Mouse (Mus musculus): ENCODE measurements at regions not wholly inside any gene's neighbourhood (a gene's known extent, or its start where the extent isn't known, plus 50 kb on each side); places are given as distances from the start of the nearest gene placed in this dataset.

- WGBS = 58% methylated on average over 1 of the region's 1 CpGs
- no peak for ATAC-seq (ENCODE audit: insufficient number of reproducible peaks, insufficient read depth, low FRiP score, low read depth)
- Histone ChIP-seq H3K4me3 (ENCODE audit: control insufficient read depth in 1 of 2, insufficient read depth in 1 of 2, low read depth in 1 of 2, low read length in 2 of 2) (no peak overlapping the region), H3K27me3 (ENCODE audit: control insufficient read depth, insufficient read depth, low read length) (no peaks in the 10 kb centered on the region), H3K4me1 (ENCODE audit: control insufficient read depth in 2 of 2, insufficient read depth in 2 of 2, low read length in 2 of 2) (no peaks in the 10 kb centered on the region), H3K36me3 (ENCODE audit: control insufficient read depth, insufficient read depth, low read length) (no peaks in the 10 kb centered on the region), H3K27ac (replicated peaks in 1 of 2; ENCODE audit: control insufficient read depth in 1 of 2, insufficient read depth in 1 of 2, low read depth in 2 of 2, low read length in 2 of 2) (no peak overlapping the region), H3K9ac (ENCODE audit: low read length) (no peak overlapping the region), H3K4me2 (ENCODE audit: low read length) (no peak overlapping the region), H3K9me3 (ENCODE audit: control insufficient read depth, low read length) (no peaks in the 10 kb centered on the region)
These were observed 551.6 kb downstream of the Car8 start for GRCm38 (mm10) chr4:7687231-7687630.

- Histone ChIP-seq H3K36me3 (ENCODE audit: control insufficient read depth, insufficient read depth, low read length) (no peaks in the 10 kb centered on the region), H3K4me1 (ENCODE audit: control insufficient read depth in 2 of 2, insufficient read depth in 2 of 2, low read length in 2 of 2) (no peaks in the 10 kb centered on the region), H3K9ac (ENCODE audit: low read length) (no peak overlapping the region), H3K27ac (replicated peaks in 1 of 2; ENCODE audit: control insufficient read depth in 1 of 2, insufficient read depth in 1 of 2, low read depth in 2 of 2, low read length in 2 of 2) (no peak overlapping the region), H3K9me3 (ENCODE audit: control insufficient read depth, low read length) (0 out of 2 replicates have a peak, but pooled peaks cover 1% of the 10 kb centered on the region), H3K4me2 (ENCODE audit: low read length) (no peak overlapping the region), H3K4me3 (ENCODE audit: control insufficient read depth in 1 of 2, insufficient read depth in 1 of 2, low read depth in 1 of 2, low read length in 2 of 2) (no peak overlapping the region), H3K27me3 (ENCODE audit: control insufficient read depth, insufficient read depth, low read length) (no peaks in the 10 kb centered on the region)
- 85% methylated on average over 4 of the region's 4 CpGs for WGBS
- ATAC-seq (ENCODE audit: insufficient number of reproducible peaks, insufficient read depth, low FRiP score, low read depth) = no peak
These were observed 568.1 kb downstream of the Car8 start for GRCm38 (mm10) chr4:7670795-7671105.

GRCm38 (mm10) chr4:7669992-7670794 lies 568.6 kb downstream of the Car8 start:
- Histone ChIP-seq H3K4me1 (ENCODE audit: control insufficient read depth in 2 of 2, insufficient read depth in 2 of 2, low read length in 2 of 2) (no peaks in the 10 kb centered on the region), H3K9ac (ENCODE audit: low read length) (no peak overlapping the region), H3K27ac (replicated peaks in 1 of 2; ENCODE audit: control insufficient read depth in 1 of 2, insufficient read depth in 1 of 2, low read depth in 2 of 2, low read length in 2 of 2) (no peak overlapping the region), H3K27me3 (ENCODE audit: control insufficient read depth, insufficient read depth, low read length) (no peaks in the 10 kb centered on the region), H3K9me3 (ENCODE audit: control insufficient read depth, low read length) (no peaks in the 10 kb centered on the region), H3K4me2 (ENCODE audit: low read length) (no peak overlapping the region), H3K36me3 (ENCODE audit: control insufficient read depth, insufficient read depth, low read length) (no peaks in the 10 kb centered on the region), H3K4me3 (ENCODE audit: control insufficient read depth in 1 of 2, insufficient read depth in 1 of 2, low read depth in 1 of 2, low read length in 2 of 2) (no peak overlapping the region)
- no peak for ATAC-seq (ENCODE audit: insufficient number of reproducible peaks, insufficient read depth, low FRiP score, low read depth)
- 64% methylated on average over 4 of the region's 4 CpGs for WGBS

GRCm38 (mm10) chr4:7666935-7667594 lies 571.8 kb downstream of the Car8 start:
- no peaks in the 10 kb centered on the region for H3K27me3 ChIP-seq (ENCODE audit: control insufficient read depth, insufficient read depth, low read length)
- no peak for ATAC-seq (ENCODE audit: insufficient number of reproducible peaks, insufficient read depth, low FRiP score, low read depth)
- H3K4me2 ChIP-seq (ENCODE audit: low read length) = no peak overlapping the region
- no peak overlapping the region for H3K9ac ChIP-seq (ENCODE audit: low read length)
- 49% methylated on average over 7 of the region's 7 CpGs for WGBS
- H3K27ac ChIP-seq (replicated peaks in 1 of 2; ENCODE audit: control insufficient read depth in 1 of 2, insufficient read depth in 1 of 2, low read depth in 2 of 2, low read length in 2 of 2) = no peak overlapping the region
- H3K36me3 ChIP-seq (ENCODE audit: control insufficient read depth, insufficient read depth, low read length) = no peaks in the 10 kb centered on the region
- H3K9me3 ChIP-seq (ENCODE audit: control insufficient read depth, low read length) = no peaks in the 10 kb centered on the region
- H3K4me1 ChIP-seq (ENCODE audit: control insufficient read depth in 2 of 2, insufficient read depth in 2 of 2, low read length in 2 of 2) = no peaks in the 10 kb centered on the region
- H3K4me3 ChIP-seq (ENCODE audit: control insufficient read depth in 1 of 2, insufficient read depth in 1 of 2, low read depth in 1 of 2, low read length in 2 of 2) = no peak overlapping the region

GRCm38 (mm10) chr4:7642878-7643590 lies 595.8 kb downstream of the Car8 start:
- H3K9ac ChIP-seq (ENCODE audit: low read length) = no peak overlapping the region
- no peak for ATAC-seq (ENCODE audit: insufficient number of reproducible peaks, insufficient read depth, low FRiP score, low read depth)
- no peaks in the 10 kb centered on the region for H3K27me3 ChIP-seq (ENCODE audit: control insufficient read depth, insufficient read depth, low read length)
- WGBS = 78% methylated on average over 8 of the region's 8 CpGs
- no peaks in the 10 kb centered on the region for H3K4me1 ChIP-seq (ENCODE audit: control insufficient read depth in 2 of 2, insufficient read depth in 2 of 2, low read length in 2 of 2)
- H3K27ac ChIP-seq (replicated peaks in 1 of 2; ENCODE audit: control insufficient read depth in 1 of 2, insufficient read depth in 1 of 2, low read depth in 2 of 2, low read length in 2 of 2) = no peak overlapping the region
- H3K4me3 ChIP-seq (ENCODE audit: control insufficient read depth in 1 of 2, insufficient read depth in 1 of 2, low read depth in 1 of 2, low read length in 2 of 2) = no peak overlapping the region
- H3K9me3 ChIP-seq (ENCODE audit: control insufficient read depth, low read length) = no peaks in the 10 kb centered on the region
- no peaks in the 10 kb centered on the region for H3K36me3 ChIP-seq (ENCODE audit: control insufficient read depth, insufficient read depth, low read length)
- no peak overlapping the region for H3K4me2 ChIP-seq (ENCODE audit: low read length)

- Histone ChIP-seq H3K36me3 (ENCODE audit: control insufficient read depth, insufficient read depth, low read length) (no peaks in the 10 kb centered on the region), H3K27ac (replicated peaks in 1 of 2; ENCODE audit: control insufficient read depth in 1 of 2, insufficient read depth in 1 of 2, low read depth in 2 of 2, low read length in 2 of 2) (no peak overlapping the region), H3K4me3 (ENCODE audit: control insufficient read depth in 1 of 2, insufficient read depth in 1 of 2, low read depth in 1 of 2, low read length in 2 of 2) (no peak overlapping the region), H3K4me1 (ENCODE audit: control insufficient read depth in 2 of 2, insufficient read depth in 2 of 2, low read length in 2 of 2) (0 out of 4 replicates have a peak, but pooled peaks cover 0 to 3% of the 10 kb centered on the region in 2 experiments), H3K9ac (ENCODE audit: low read length) (no peak overlapping the region), H3K27me3 (ENCODE audit: control insufficient read depth, insufficient read depth, low read length) (no peaks in the 10 kb centered on the region), H3K4me2 (ENCODE audit: low read length) (no peak overlapping the region), H3K9me3 (ENCODE audit: control insufficient read depth, low read length) (no peaks in the 10 kb centered on the region)
- no peak for ATAC-seq (ENCODE audit: insufficient number of reproducible peaks, insufficient read depth, low FRiP score, low read depth)
- WGBS = 75% methylated on average over 4 of the region's 4 CpGs
These were observed 641.0 kb downstream of the Car8 start for GRCm38 (mm10) chr4:7597671-7598390.

GRCm38 (mm10) chr4:7596116-7596515 lies 642.7 kb downstream of the Car8 start:
- Histone ChIP-seq H3K4me3 (ENCODE audit: control insufficient read depth in 1 of 2, insufficient read depth in 1 of 2, low read depth in 1 of 2, low read length in 2 of 2) (no peak overlapping the region), H3K36me3 (ENCODE audit: control insufficient read depth, insufficient read depth, low read length) (no peaks in the 10 kb centered on the region), H3K27me3 (ENCODE audit: control insufficient read depth, insufficient read depth, low read length) (no peaks in the 10 kb centered on the region), H3K4me2 (ENCODE audit: low read length) (no peak overlapping the region), H3K9ac (ENCODE audit: low read length) (no peak overlapping the region), H3K4me1 (ENCODE audit: control insufficient read depth in 2 of 2, insufficient read depth in 2 of 2, low read length in 2 of 2) (0 out of 4 replicates have a peak, but pooled peaks cover 0 to 3% of the 10 kb centered on the region in 2 experiments), H3K9me3 (ENCODE audit: control insufficient read depth, low read length) (no peaks in the 10 kb centered on the region), H3K27ac (replicated peaks in 1 of 2; ENCODE audit: control insufficient read depth in 1 of 2, insufficient read depth in 1 of 2, low read depth in 2 of 2, low read length in 2 of 2) (no peak overlapping the region)
- no peak for ATAC-seq (ENCODE audit: insufficient number of reproducible peaks, insufficient read depth, low FRiP score, low read depth)
- 44% methylated on average over 4 of the region's 4 CpGs for WGBS

Measured in heart, embryonic 14.5 days (tissue).